Mouse (Mus musculus): Measurements from ENCODE around the gene Pdcd1lg2.

GRCm38 (mm10) chr19:29485257-29485948, 74.7 kb downstream of the Pdcd1lg2 start:
- TF ChIP-seq MAFK (IDR thresholded peaks at IDR 0.05; ENCODE audit: insufficient read depth, low read depth, low read length), result no peak
- TF ChIP-seq CHD2 (IDR thresholded peaks at IDR 0.05; ENCODE audit: low read depth, low read length), result no peak
- no peak for TF ChIP-seq ZNF384 (IDR thresholded peaks at IDR 0.05; ENCODE audit: low read depth, low read length)
- no peak for TF ChIP-seq ZC3H11A (IDR thresholded peaks at IDR 0.05; ENCODE audit: borderline replicate concordance, low read depth, low read length)
- no peak for TF ChIP-seq HCFC1 (IDR thresholded peaks at IDR 0.05; ENCODE audit: borderline replicate concordance, insufficient read depth, low read length)

Measured in ES-E14 (cell line).